Mouse (Mus musculus): ENCODE measurements around the gene Arsg. TPM values are rescaled to one million over a fixed set of nuclear protein-coding genes. Genes with fewer than 3 reads are reported as not detected.

Arsg gene
- polyA plus RNA-seq, 1 experiment = 4.0 TPM

- Histone ChIP-seq H3K27me3 (ENCODE audit: control insufficient read depth, insufficient read depth, low read length) (no peaks in the 10 kb centered on the region), H3K27ac (ENCODE audit: control insufficient read depth, insufficient read depth, low read length) (no peak overlapping the region), H3K36me3 (ENCODE audit: control insufficient read depth, insufficient read depth, low read length) (no peaks in the 10 kb centered on the region), H3K4me1 (replicated peaks; ENCODE audit: control insufficient read depth, insufficient read depth, low read length) (no peaks in the 10 kb centered on the region), H3K4me3 (ENCODE audit: control insufficient read depth, insufficient read depth, low read length) (no peak overlapping the region)
- TF ChIP-seq CTCF (IDR thresholded peaks at IDR 0.05; ENCODE audit: borderline replicate concordance, control insufficient read depth, extremely low read depth, insufficient read depth, low read length, poor library complexity) = no peak
- no peak for TF ChIP-seq POLR2A (IDR thresholded peaks at IDR 0.05; ENCODE audit: control insufficient read depth, extremely low read depth, insufficient read depth, low read length, poor library complexity)
- no peak for DNase-seq
- WGBS = 94% methylated on average over 6 of the region's 6 CpGs
These were observed 102.7 kb downstream of the Arsg start for GRCm38 (mm10) chr11:109575832-109576231.

GRCm38 (mm10) chr11:109578536-109578935 is 105.4 kb downstream of the Arsg start:
- H3K27ac ChIP-seq (ENCODE audit: control insufficient read depth, insufficient read depth, low read length) = no peak overlapping the region
- no peak overlapping the region for H3K4me3 ChIP-seq (ENCODE audit: control insufficient read depth, insufficient read depth, low read length)
- DNase-seq = no peak
- no peak for TF ChIP-seq POLR2A (IDR thresholded peaks at IDR 0.05; ENCODE audit: control insufficient read depth, extremely low read depth, insufficient read depth, low read length, poor library complexity)
- TF ChIP-seq CTCF (IDR thresholded peaks at IDR 0.05; ENCODE audit: borderline replicate concordance, control insufficient read depth, extremely low read depth, insufficient read depth, low read length, poor library complexity) = no peak
- H3K36me3 ChIP-seq (ENCODE audit: control insufficient read depth, insufficient read depth, low read length) = no peaks in the 10 kb centered on the region
- H3K4me1 ChIP-seq (replicated peaks; ENCODE audit: control insufficient read depth, insufficient read depth, low read length) = no peaks in the 10 kb centered on the region
- no peaks in the 10 kb centered on the region for H3K27me3 ChIP-seq (ENCODE audit: control insufficient read depth, insufficient read depth, low read length)
- 15% methylated on average over 3 of the region's 3 CpGs for WGBS

DNA sequence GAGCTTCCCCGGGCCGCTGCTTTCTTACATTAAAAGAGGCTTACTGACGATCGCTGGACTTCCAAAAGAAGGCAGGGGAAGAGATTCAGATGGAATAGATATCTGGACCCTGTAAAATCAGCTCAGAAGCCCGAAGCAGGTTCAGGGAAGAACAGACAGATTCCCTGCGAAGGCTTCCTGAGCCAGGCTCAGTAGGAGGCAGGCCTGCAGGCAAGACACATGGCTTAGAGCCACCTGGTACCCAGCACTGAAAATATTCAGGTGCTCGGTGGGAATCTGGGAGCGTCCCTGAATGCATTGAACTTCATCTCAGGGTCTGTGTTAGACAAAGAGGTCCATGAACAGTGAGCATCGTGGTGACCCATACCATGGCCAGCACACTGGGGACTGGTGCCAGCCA is 106.8 kb downstream of the Arsg start:
- no peak overlapping the region for H3K4me3 ChIP-seq (ENCODE audit: control insufficient read depth, insufficient read depth, low read length)
- H3K27ac ChIP-seq (ENCODE audit: control insufficient read depth, insufficient read depth, low read length) = no peak overlapping the region
- H3K27me3 ChIP-seq (ENCODE audit: control insufficient read depth, insufficient read depth, low read length) = no peaks in the 10 kb centered on the region
- DNase-seq = no peak
- no peaks in the 10 kb centered on the region for H3K36me3 ChIP-seq (ENCODE audit: control insufficient read depth, insufficient read depth, low read length)
- no peak for TF ChIP-seq POLR2A (IDR thresholded peaks at IDR 0.05; ENCODE audit: control insufficient read depth, extremely low read depth, insufficient read depth, low read length, poor library complexity)
- TF ChIP-seq CTCF (IDR thresholded peaks at IDR 0.05; ENCODE audit: borderline replicate concordance, control insufficient read depth, extremely low read depth, insufficient read depth, low read length, poor library complexity) = no peak
- H3K4me1 ChIP-seq (replicated peaks; ENCODE audit: control insufficient read depth, insufficient read depth, low read length) = no peaks in the 10 kb centered on the region
- WGBS = 98% methylated on average over 9 of the region's 9 CpGs

- no peak for DNase-seq
- 58% methylated on average over 14 of the region's 14 CpGs for WGBS
- H3K27ac ChIP-seq (ENCODE audit: control insufficient read depth, insufficient read depth, low read length) = no peak overlapping the region
- peaks cover 9% of the 10 kb centered on the region for H3K4me1 ChIP-seq (replicated peaks; ENCODE audit: control insufficient read depth, insufficient read depth, low read length)
- no peak overlapping the region for H3K4me3 ChIP-seq (ENCODE audit: control insufficient read depth, insufficient read depth, low read length)
- H3K36me3 ChIP-seq (ENCODE audit: control insufficient read depth, insufficient read depth, low read length) = no peaks in the 10 kb centered on the region
- no peak for TF ChIP-seq POLR2A (IDR thresholded peaks at IDR 0.05; ENCODE audit: control insufficient read depth, extremely low read depth, insufficient read depth, low read length, poor library complexity)
- no peaks in the 10 kb centered on the region for H3K27me3 ChIP-seq (ENCODE audit: control insufficient read depth, insufficient read depth, low read length)
These were observed 110.8 kb downstream of the Arsg start for GRCm38 (mm10) chr11:109583986-109584385.

DNA sequence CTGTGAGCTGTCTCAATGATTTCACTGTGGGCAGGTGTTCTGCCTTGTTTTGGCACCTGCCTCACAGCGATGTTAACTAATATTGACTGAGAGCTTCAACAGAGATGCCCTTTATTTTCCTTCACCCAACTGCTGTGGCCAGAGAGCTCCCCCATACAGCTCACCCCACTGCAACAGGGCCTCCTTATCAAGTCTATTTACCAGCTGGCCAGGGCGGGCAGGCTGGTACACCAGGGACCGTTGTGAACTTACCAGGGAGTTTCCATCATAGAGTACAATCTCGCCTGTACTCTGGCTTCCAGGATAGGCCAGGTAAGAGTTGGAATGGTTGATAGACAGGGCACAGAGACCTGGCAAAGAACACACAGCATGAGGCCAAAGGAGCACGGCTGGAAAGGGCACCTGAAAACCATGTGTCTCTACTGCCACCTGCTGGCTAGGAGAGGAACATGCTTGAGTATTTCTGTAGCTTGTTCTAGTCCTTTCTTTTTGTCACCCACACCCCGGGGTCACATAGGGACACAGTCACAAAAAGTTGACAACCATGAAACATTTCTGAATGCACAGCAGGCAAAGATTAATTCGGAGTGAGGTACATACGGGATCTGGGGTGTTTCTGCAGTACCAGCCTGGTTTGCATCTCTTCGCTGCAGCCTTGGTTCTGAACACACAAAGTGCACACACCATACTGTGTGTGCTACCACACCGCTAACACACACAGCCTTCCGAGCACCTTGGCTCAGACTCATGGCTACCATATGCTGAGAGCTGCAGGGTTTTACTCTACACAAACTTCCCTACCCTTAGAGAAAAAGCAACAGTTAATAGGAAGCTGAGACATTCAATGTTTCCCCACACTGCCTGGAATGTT is 111.9 kb downstream of the Arsg start:
- peak; percentile 77 for DNase-seq
- no peaks in the 10 kb centered on the region for H3K27me3 ChIP-seq (ENCODE audit: control insufficient read depth, insufficient read depth, low read length)
- 49% methylated on average over 11 of the region's 11 CpGs for WGBS
- no peak overlapping the region for H3K4me3 ChIP-seq (ENCODE audit: control insufficient read depth, insufficient read depth, low read length)
- no peaks in the 10 kb centered on the region for H3K36me3 ChIP-seq (ENCODE audit: control insufficient read depth, insufficient read depth, low read length)
- peaks cover 9% of the 10 kb centered on the region for H3K4me1 ChIP-seq (replicated peaks; ENCODE audit: control insufficient read depth, insufficient read depth, low read length)
- no peak for TF ChIP-seq POLR2A (IDR thresholded peaks at IDR 0.05; ENCODE audit: control insufficient read depth, extremely low read depth, insufficient read depth, low read length, poor library complexity)
- TF ChIP-seq CTCF (IDR thresholded peaks at IDR 0.05; ENCODE audit: borderline replicate concordance, control insufficient read depth, extremely low read depth, insufficient read depth, low read length, poor library complexity) = peak; percentile 32; the same call in 1 of the 2 replicates
- no peak overlapping the region for H3K27ac ChIP-seq (ENCODE audit: control insufficient read depth, insufficient read depth, low read length)

GRCm38 (mm10) chr11:109586424-109586823 is 113.2 kb downstream of the Arsg start:
- Histone ChIP-seq H3K4me1 (replicated peaks; ENCODE audit: control insufficient read depth, insufficient read depth, low read length) (peaks cover 12% of the 10 kb centered on the region), H3K4me3 (ENCODE audit: control insufficient read depth, insufficient read depth, low read length) (no peak overlapping the region), H3K27me3 (ENCODE audit: control insufficient read depth, insufficient read depth, low read length) (no peaks in the 10 kb centered on the region), H3K36me3 (ENCODE audit: control insufficient read depth, insufficient read depth, low read length) (no peaks in the 10 kb centered on the region), H3K27ac (ENCODE audit: control insufficient read depth, insufficient read depth, low read length) (no peak overlapping the region)
- 77% methylated on average over 2 of the region's 2 CpGs for WGBS
- no peak for DNase-seq
- TF ChIP-seq POLR2A (IDR thresholded peaks at IDR 0.05; ENCODE audit: control insufficient read depth, extremely low read depth, insufficient read depth, low read length, poor library complexity) (no peak), CTCF (IDR thresholded peaks at IDR 0.05; ENCODE audit: borderline replicate concordance, control insufficient read depth, extremely low read depth, insufficient read depth, low read length, poor library complexity) (no peak)
